Mouse (Mus musculus) neural tube, embryonic 14.5 days (tissue): ENCODE data around the gene Zfp217. TPM values are rescaled to one million over a fixed set of nuclear protein-coding genes. Genes with fewer than 3 reads are reported as not detected.

Experiments
- ATAC-seq: fragments of 200-750 bp; cut with Nextera tagmentation; 2 replicates; pipeline ENCODE4 v1.8.0; 2017; ENCODE audit warnings: low read depth, mild to moderate bottlenecking, moderate TSS enrichment, moderate library complexity
- H3K27ac ChIP-seq: fragments of 300-500 bp; sonication (generic); 2 replicates; pipeline ENCODE4 v1.5.1; 2014; ENCODE audit warnings: low read depth, mild to moderate bottlenecking, control low read depth, low read length, moderate library complexity, mixed read lengths
- H3K27me3 ChIP-seq: fragments of 300-500 bp; sonication (generic); 2 replicates; pipeline ENCODE4 v1.6.1; 2014; ENCODE audit warnings: low read length; ENCODE audit not compliant: control insufficient read depth, insufficient read depth
- H3K36me3 ChIP-seq: fragments of 300-500 bp; sonication (generic); 2 replicates; pipeline ENCODE4 v1.6.1; 2014; ENCODE audit warnings: low read length, mixed read lengths; ENCODE audit not compliant: control insufficient read depth, insufficient read depth
- H3K4me1 ChIP-seq: fragments of 300-500 bp; sonication (generic); 2 replicates; pipeline ENCODE4 v1.6.1; 2014; ENCODE audit warnings: low read length; ENCODE audit not compliant: control insufficient read depth, insufficient read depth
- H3K4me2 ChIP-seq: fragments of 300-500 bp; sonication (generic); 2 replicates; pipeline ENCODE4 v1.6.1; 2014; ENCODE audit warnings: mild to moderate bottlenecking, low read depth, low read length, control low read depth
- H3K4me3 ChIP-seq: fragments of 300-500 bp; sonication (generic); 2 replicates; pipeline ENCODE4 v1.5.1; 2014; ENCODE audit warnings: low read depth, low read length, control low read depth, mixed read lengths
- H3K9ac ChIP-seq: fragments of 300-500 bp; sonication (generic); replicated peaks from 2 replicates; pipeline ENCODE4 v1.6.1; 2014; ENCODE audit warnings: low read depth, mild to moderate bottlenecking, control low read depth, low read length, mixed read lengths
- H3K9me3 ChIP-seq: fragments of 300-500 bp; sonication (generic); 2 replicates; pipeline ENCODE4 v1.6.1; 2016; ENCODE audit warnings: low read length; ENCODE audit not compliant: control insufficient read depth
- WGBS: fragments of 180-500 bp; shearing (Covaris S2); extraction: QIAGEN DNeasy Blood & Tissue Kit; methylation state at CpG from one replicate; pipeline ENCODE4 v1.1.7; 2014; 5-methylcytosine and 5-hydroxymethylcytosine counted together
- polyA plus RNA-seq: library from polyadenylated mRNA; unstranded; fragments of >200 nt; fragmentation: Nextera tagmentation; extraction: Ambion mirVana; gene quantifications from 2 replicates; pipeline ENCODE4 v1.2.1, GENCODE M21; 2014

Zfp217 gene
- polyA plus RNA-seq, 1 experiment from 2014 or later = 1.1 TPM

GRCm38 (mm10) chr2:170101932-170102331 lies 46.0 kb downstream of the Zfp217 start:
- no peak overlapping the region for H3K9ac ChIP-seq
- H3K4me1 ChIP-seq = no peaks in the 10 kb centered on the region
- H3K27ac ChIP-seq = no peak overlapping the region
- H3K4me3 ChIP-seq = no peak overlapping the region
- no peaks in the 10 kb centered on the region for H3K36me3 ChIP-seq
- H3K9me3 ChIP-seq = no peaks in the 10 kb centered on the region
- no peak overlapping the region for H3K4me2 ChIP-seq
- WGBS = 74% methylated on average over 7 of the region's 7 CpGs
- ATAC-seq = no peak
- H3K27me3 ChIP-seq = no peaks in the 10 kb centered on the region

GRCm38 (mm10) chr2:170101132-170101531 lies 46.8 kb downstream of the Zfp217 start:
- Histone ChIP-seq H3K36me3 (no peaks in the 10 kb centered on the region), H3K4me3 (no peak overlapping the region), H3K4me1 (no peaks in the 10 kb centered on the region), H3K27ac (no peak overlapping the region), H3K4me2 (no peak overlapping the region), H3K27me3 (no peaks in the 10 kb centered on the region), H3K9me3 (no peaks in the 10 kb centered on the region), H3K9ac (no peak overlapping the region)
- 4% methylated on average over 12 of the region's 12 CpGs for WGBS
- ATAC-seq = peak; percentile 52; the same call in 1 of the 2 replicates

- H3K4me1 ChIP-seq = no peaks in the 10 kb centered on the region
- no peak overlapping the region for H3K4me2 ChIP-seq
- no peak overlapping the region for H3K9ac ChIP-seq
- H3K36me3 ChIP-seq = no peaks in the 10 kb centered on the region
- H3K4me3 ChIP-seq = no peak overlapping the region
- H3K27ac ChIP-seq = no peak overlapping the region
- no peak for ATAC-seq
- WGBS = 87% methylated on average over 9 of the region's 9 CpGs
- H3K27me3 ChIP-seq = no peaks in the 10 kb centered on the region
- H3K9me3 ChIP-seq = no peaks in the 10 kb centered on the region
Measured at GRCm38 (mm10) chr2:170094871-170095270, 53.0 kb downstream of the Zfp217 start.

- Histone ChIP-seq H3K9ac (no peak overlapping the region), H3K4me2 (no peak overlapping the region), H3K27me3 (no peaks in the 10 kb centered on the region), H3K27ac (no peak overlapping the region), H3K4me1 (no peaks in the 10 kb centered on the region), H3K9me3 (no peaks in the 10 kb centered on the region), H3K4me3 (no peak overlapping the region), H3K36me3 (no peaks in the 10 kb centered on the region)
- 96% methylated on average over 16 of the region's 17 CpGs for WGBS
- no peak for ATAC-seq
Measured at GRCm38 (mm10) chr2:170094220-170094619, 53.7 kb downstream of the Zfp217 start.

- no peak overlapping the region for H3K27ac ChIP-seq
- 41% methylated on average over 10 of the region's 10 CpGs for WGBS
- no peaks in the 10 kb centered on the region for H3K27me3 ChIP-seq
Measured at GRCm38 (mm10) chr2:170091563-170092443, 56.1 kb downstream of the Zfp217 start.

GRCm38 (mm10) chr2:170078442-170079017 lies 69.4 kb downstream of the Zfp217 start:
- no peaks in the 10 kb centered on the region for H3K36me3 ChIP-seq

More at GRCm38 (mm10) chr2:170091563-170092443, 56.1 kb downstream of the Zfp217 start:
- Histone ChIP-seq H3K9me3 (no peaks in the 10 kb centered on the region), H3K4me2 (no peak overlapping the region), H3K36me3 (no peaks in the 10 kb centered on the region), H3K9ac (no peak overlapping the region), H3K4me3 (no peak overlapping the region), H3K4me1 (no peaks in the 10 kb centered on the region)
- no peak for ATAC-seq

GRCm38 (mm10) chr2:170078041-170078440 lies 69.9 kb downstream of the Zfp217 start:
- no peak for ATAC-seq
- WGBS = 82% methylated on average over 10 of the region's 10 CpGs
- H3K27ac ChIP-seq = no peak overlapping the region

More at GRCm38 (mm10) chr2:170078442-170079017, 69.4 kb downstream of the Zfp217 start:
- Histone ChIP-seq H3K27me3 (no peaks in the 10 kb centered on the region), H3K9ac (no peak overlapping the region), H3K4me3 (no peak overlapping the region), H3K9me3 (no peaks in the 10 kb centered on the region), H3K4me1 (no peaks in the 10 kb centered on the region), H3K4me2 (no peak overlapping the region), H3K27ac (no peak overlapping the region)
- 49% methylated on average over 15 of the region's 15 CpGs for WGBS
- ATAC-seq = no peak

GRCm38 (mm10) chr2:170076941-170077490 lies 70.9 kb downstream of the Zfp217 start:
- Histone ChIP-seq H3K36me3 (no peaks in the 10 kb centered on the region), H3K4me3 (no peak overlapping the region), H3K27me3 (no peaks in the 10 kb centered on the region), H3K4me2 (no peak overlapping the region), H3K27ac (no peak overlapping the region), H3K4me1 (peaks cover 5% of the 10 kb centered on the region; the same call in 1 of the 2 replicates), H3K9ac (no peak overlapping the region), H3K9me3 (no peaks in the 10 kb centered on the region)
- ATAC-seq = no peak
- WGBS = 63% methylated on average over 6 of the region's 6 CpGs

More at GRCm38 (mm10) chr2:170078041-170078440, 69.9 kb downstream of the Zfp217 start:
- Histone ChIP-seq H3K9me3 (no peaks in the 10 kb centered on the region), H3K4me3 (no peak overlapping the region), H3K4me2 (no peak overlapping the region), H3K36me3 (no peaks in the 10 kb centered on the region), H3K27me3 (no peaks in the 10 kb centered on the region), H3K9ac (no peak overlapping the region), H3K4me1 (no peaks in the 10 kb centered on the region; the same call in 1 of the 2 replicates)
